Mouse (Mus musculus): Measurements from ENCODE around the gene Ccr3. TPM values are rescaled to one million over a fixed set of nuclear protein-coding genes. Genes with fewer than 3 reads are reported as not detected.
"Not testable (repeated sequence)": the region's sequence is repeated elsewhere in the genome, so short reads cannot be mapped to it uniquely, and the experiment has no call there.

Ccr3 gene
- total RNA-seq, 1 experiment from 2014 or later = 10.1 TPM

DNA sequence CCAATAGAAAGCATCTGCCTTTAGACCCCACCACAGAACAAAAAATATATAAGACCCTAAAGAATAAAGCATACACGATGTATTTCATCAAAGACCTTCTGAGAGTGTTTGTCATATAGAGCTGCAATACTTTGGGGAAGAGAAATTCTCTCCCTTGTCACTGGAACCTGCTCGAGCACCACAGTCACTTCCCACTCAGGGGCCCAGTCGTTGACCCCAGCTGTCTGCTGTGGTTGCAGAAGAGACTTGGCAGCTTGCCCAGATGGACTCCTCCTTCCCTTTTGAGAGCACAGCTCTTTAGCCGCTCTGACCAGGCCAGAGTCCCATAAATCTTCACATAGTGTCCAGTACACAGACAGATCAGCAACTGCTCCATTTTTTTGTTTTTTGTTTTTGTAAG is 15.9 kb downstream of the Ccr3 start:
- ATAC-seq (ENCODE audit: extremely low read depth, insufficient number of reproducible peaks, low FRiP score, poor library complexity, severe bottlenecking) = peak; percentile 76; the same call in 1 of the 2 replicates

DNA sequence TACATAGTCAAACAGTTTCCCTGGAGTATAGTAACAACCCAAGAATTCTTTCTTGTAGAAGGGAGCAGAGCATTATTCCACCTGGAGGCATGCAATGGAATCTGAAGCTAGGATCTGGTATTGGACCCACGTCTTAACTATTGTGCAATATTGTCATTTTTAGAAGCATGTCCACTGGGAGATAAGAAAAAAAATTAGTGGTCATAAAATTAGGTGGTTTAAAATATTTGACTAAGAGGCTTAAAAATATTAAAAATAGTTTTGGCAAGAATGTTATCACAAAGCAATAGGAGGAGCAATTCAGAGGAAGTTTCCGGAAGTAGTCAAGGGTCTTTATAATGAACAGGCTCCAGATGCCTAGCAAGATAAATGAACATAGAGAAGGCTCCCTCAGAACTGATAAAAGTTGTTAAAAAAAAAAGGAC is 16.4 kb downstream of the Ccr3 start:
- no peak for ATAC-seq (ENCODE audit: extremely low read depth, insufficient number of reproducible peaks, low FRiP score, poor library complexity, severe bottlenecking)

DNA sequence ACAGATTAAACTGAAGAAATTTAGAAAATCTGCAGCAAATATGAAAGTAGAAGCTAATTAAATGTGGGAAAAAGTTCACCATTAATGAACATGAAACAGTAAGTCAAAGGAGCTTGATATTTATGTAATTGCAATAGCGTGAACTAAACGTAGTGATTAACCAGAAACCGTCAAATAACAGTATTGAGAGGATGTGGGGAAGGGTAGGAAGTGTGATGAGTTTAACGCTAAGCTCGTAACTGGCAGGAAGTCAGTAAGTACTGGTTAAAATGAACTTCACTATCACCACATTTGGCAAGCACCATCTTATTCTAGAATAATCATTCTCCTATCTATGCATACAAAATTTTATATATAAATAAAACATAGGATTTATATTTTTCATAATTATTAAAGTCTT is 17.2 kb downstream of the Ccr3 start:
- ATAC-seq (ENCODE audit: extremely low read depth, insufficient number of reproducible peaks, low FRiP score, poor library complexity, severe bottlenecking) = 0 out of 2 replicates have a peak, but pooled peaks have one; percentile 41

DNA sequence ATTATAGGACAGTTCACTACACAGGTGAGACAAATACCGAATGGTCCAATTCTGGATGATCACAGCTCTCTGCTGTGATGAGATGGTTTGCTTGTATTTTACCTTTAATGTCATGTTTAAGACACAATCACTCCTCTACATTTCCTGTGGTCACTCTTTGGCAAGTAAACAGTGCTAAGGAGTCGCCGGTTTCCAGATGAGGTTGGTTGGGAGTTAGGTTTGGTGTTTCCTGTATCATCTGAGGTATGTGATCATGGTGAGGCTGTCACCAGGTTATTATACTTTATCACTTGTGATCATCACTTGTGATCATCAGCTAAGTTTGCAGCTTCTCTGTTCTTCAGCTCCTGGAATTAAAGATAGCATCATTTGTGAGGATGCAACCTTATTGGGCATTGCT is 19.2 kb downstream of the Ccr3 start:
- ATAC-seq (ENCODE audit: extremely low read depth, insufficient number of reproducible peaks, low FRiP score, poor library complexity, severe bottlenecking) = no peak

DNA sequence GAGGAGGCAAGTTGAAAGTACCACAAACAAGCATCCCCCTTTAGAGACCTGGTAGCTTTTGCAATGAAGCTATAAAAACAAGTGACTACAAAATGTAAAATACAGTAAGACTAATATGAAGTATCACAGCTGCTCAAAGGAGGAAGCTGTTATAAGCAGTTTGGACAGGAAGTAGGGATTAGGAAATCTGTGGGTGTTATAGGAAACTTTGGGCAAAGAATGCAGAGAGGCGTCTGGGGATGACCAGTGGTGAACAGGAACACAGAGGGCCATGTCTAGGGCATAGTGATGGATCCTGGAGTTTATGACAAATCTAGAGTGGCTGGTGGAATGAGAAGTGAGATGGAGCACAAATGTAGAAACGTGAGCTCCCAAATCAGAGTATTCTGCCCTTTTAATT is 31.8 kb downstream of the Ccr3 start:
- ATAC-seq (ENCODE audit: extremely low read depth, insufficient number of reproducible peaks, low FRiP score, poor library complexity, severe bottlenecking) = no peak

DNA sequence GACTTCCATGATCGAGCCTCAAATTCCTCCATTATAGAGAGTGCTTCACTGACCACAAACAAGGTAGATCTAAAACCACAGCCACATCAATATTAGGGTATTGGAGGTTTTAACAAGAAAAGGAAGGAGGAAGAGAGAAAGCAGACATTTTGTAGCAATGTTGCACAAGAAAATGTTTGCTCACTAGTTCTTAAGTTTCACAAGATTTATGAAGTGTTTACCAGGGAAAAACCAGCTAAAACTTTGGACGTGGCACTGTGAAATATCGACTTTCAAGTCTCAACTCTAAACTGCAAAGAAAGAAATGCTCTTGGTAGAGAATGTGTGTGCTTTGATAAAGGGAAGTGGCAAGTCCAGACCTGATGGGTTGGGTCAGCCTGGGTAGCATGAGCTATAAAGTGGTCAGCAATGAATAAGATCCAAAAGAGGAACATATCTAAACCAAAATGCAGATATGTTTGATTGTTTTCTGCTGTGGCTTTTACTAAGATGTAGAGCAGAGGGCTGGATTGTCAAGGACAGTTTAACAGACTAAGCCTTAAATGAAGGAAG is 34.5 kb downstream of the Ccr3 start:
- ATAC-seq (ENCODE audit: extremely low read depth, insufficient number of reproducible peaks, low FRiP score, poor library complexity, severe bottlenecking) = peak; percentile 53; the same call in 1 of the 2 replicates

DNA sequence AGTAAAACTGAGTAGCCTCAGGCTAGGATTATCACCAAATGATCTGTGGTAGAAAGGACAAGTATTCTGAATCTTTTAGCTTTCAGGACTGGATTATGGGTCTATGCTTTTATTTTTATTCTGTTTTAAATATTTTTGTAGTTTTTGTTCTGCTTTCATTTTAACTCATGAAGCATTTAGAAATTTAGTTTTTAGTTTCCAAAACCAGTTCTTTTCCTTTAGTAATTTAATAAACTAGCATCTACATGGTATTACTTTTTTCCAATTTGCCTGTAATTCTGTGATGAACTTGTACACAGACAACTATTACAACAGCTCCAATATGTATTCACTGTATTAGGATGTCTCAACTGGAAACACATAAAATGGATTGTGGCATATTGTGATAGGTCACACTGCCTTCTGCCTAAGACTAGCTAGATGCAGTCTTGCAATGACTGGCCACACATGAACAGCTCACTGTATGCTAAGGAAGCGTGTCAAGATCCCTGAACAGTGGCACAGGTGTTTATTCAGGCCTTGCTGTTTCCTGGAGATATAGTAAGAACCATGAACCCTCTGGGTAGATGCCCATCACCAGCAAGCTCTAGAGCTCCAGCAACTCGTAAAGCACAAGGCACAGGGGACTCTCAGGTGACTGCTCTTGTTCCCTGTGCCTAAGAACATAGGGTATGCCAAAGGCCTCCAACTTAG is 38.0 kb downstream of the Ccr3 start:
- ATAC-seq (ENCODE audit: extremely low read depth, insufficient number of reproducible peaks, low FRiP score, poor library complexity, severe bottlenecking) = no peak

DNA sequence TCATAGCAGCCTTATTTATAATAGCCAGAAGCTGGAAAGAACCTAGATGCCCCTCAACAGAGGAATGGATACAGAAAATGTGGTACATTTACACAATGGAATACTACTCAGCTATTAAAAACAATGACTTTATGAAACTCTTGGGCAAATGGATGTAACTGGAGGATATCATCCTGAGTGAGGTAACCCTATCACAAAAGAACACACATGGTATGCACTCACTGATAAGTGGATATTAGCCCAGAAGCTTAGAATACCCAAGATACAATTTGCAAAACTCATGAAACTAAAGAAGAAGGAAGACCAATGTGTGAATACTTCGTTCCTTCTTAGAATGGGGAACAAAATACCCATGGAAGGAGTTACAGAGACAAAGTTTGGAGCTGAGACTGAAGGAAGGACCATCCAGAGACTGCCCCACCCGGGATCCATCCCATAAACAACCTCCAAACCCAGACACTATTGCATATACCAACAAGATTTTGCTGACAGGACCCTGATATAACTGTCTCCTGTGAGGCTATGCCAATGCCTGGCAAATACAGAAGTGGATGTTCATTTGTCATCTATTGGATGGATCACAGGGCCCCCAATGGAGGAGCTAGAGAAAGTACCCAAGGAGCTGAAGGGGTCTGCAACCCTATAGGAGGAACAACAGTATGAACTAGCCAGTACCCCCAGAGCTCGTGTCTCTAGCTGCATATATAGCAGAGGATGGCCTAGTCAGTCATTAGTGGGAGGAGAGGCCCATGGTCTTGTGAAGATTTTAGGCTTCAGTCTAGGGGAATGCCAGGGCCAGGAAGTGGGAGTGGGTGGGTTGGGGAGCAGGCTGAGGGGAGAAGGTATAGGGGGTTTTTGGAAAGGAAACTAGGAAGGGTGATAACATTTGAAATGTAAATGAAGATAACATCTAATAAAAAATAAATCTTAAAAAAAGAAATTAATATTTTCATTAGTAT is 40.0 kb downstream of the Ccr3 start:
- ATAC-seq (ENCODE audit: extremely low read depth, insufficient number of reproducible peaks, low FRiP score, poor library complexity, severe bottlenecking) = not testable (repeated sequence)

DNA sequence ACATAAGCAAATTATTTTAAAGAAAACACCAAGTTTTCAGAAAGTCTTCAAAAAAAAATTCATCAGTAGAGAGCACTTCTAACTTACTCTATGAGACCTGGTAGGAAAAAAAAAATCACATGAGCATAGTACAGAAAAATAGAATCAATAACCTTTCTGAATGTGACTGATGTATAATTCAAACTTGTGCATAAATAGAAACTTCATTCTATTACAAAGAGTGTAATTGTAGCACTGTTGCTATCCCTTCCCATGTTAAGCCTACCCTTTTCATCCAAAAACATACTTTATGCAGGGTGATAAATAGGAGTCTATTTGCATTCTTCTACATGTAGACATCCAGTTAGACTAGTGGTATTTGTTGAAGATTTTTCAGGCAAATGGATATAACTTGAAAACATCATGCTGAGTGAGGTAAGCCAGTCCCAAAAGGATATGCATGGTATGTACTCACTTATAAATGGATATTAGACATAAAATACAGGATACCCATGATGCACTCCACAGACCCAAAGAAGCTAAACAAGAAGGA is 44.9 kb downstream of the Ccr3 start:
- ATAC-seq (ENCODE audit: extremely low read depth, insufficient number of reproducible peaks, low FRiP score, poor library complexity, severe bottlenecking) = no peak

DNA sequence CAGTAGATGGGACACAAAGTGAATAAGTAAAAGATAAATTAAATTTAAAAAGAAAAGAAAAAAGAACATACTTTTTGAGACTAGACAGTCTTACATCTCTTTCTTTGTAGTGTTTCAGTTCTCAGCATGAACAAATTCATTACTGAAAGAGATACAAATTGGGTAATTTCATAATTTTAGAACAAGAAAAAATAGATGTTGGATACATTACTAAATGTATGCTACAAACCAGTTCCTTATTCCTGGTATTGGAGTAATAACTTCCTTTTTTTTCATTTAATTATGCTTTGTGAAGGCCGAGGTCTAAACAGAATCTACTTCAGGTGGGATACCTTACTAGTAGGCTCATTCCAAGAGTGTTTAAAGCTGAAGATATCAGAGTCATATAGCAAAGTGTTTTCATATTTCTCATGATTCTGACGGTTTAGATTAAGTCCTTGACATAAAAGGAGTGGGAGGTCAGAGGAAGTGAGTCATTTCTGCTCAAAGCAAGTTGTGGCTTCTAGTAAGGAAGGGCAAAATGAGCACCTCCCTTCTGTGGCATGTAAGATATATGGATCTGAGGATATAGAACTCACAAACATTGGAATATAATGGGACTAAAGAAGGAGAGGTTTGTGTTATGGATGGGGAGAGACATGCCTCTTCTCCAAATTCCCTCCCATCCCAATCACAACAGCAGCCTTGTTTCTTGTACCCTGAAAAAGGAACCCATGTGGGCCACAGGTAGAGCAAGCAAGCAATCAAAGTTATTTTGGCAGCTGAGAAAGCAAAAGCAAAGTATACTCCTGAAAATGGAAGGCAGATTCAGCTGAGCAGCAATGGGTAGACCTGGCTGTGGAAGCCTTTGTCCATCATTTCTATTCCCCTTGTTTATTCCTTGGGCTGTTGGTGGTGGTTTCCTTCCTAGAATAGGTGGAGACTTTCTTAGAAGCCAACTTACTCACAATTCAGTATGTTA is 46.6 kb downstream of the Ccr3 start:
- ATAC-seq (ENCODE audit: extremely low read depth, insufficient number of reproducible peaks, low FRiP score, poor library complexity, severe bottlenecking) = peak; percentile 75

DNA sequence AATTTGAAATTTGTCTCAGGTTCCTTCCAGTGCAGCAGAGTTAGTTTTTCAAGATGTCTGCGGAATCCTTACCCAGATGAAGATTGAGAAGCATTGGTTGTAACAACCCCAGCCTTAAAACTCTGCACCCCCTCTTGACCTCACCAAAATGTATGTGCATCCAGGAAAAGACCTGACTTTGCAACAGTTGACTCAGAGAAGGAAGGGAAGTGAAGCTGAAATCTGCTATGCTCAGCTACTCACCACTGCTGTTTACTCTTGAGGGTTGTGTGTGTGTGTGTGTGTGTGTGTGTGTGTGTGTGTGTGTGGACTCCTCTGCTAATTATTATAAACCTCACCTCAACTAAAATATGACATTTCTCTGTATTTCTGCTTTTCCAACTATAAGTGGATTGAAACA is 49.7 kb downstream of the Ccr3 start:
- 0 out of 2 replicates have a peak, but pooled peaks have one; percentile 19 for ATAC-seq (ENCODE audit: extremely low read depth, insufficient number of reproducible peaks, low FRiP score, poor library complexity, severe bottlenecking)

DNA sequence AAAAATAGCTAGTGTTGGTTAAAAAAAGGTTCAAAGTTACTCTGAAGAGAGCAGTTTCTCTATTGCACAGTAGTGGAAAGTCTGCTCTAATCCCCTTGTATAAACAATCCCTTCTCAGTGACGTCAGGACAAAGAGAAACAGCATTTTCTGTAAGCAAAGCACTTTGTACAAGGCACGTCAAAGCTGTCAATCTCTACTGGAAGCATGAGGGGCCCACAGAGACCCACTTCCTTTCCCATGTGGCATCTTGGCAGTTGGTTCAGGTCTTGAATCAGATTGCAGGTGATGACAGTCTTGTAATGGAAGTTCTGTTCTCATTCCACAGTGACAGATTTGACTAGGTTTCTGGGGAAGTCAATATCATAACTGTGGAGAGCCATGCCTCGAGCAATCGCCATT is 58.0 kb downstream of the Ccr3 start:
- ATAC-seq (ENCODE audit: extremely low read depth, insufficient number of reproducible peaks, low FRiP score, poor library complexity, severe bottlenecking) = no peak

DNA sequence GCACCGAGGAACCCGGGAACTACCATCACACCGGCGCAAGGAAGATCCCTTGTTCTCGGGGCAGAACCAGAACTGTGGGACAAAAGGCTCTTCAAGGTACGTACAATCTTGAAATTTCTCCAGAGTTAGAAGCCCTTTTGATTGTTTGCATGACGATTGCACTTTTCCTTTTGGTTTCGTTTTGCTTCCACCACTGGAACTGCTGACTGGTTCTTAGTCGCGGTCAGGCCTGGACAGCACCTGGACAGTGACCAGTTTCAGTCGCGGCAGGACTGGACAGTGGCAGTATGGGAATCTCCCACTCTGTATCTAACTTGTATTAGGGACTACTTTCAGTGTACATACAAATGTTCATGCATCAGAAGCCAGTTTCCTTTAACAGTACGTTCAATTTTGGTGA is 58.7 kb downstream of the Ccr3 start:
- not testable (repeated sequence) for ATAC-seq (ENCODE audit: extremely low read depth, insufficient number of reproducible peaks, low FRiP score, poor library complexity, severe bottlenecking)

Other genes with a start within 250 kb of the Ccr3 start
- 5.1 and 6.0 TPM in 2 replicates for gene Cxcr6, start 215.5 kb upstream of the Ccr3 start, total RNA-seq (2017)
- 33.2 and 36.3 TPM in 2 replicates for gene Fyco1, start 170.1 kb upstream of the Ccr3 start, total RNA-seq (2017)
- 0.12 TPM in 1 of 2 replicates, not detected in the other for gene Xcr1, start 159.9 kb upstream of the Ccr3 start, total RNA-seq (2017)
- gene Ccr1, start 53.3 kb upstream of the Ccr3 start, total RNA-seq (2017) = 360 and 362 TPM in 2 replicates
- 1.2 TPM in 1 of 2 replicates, not detected in the other for gene Ccr1l1, start 43.6 kb upstream of the Ccr3 start, total RNA-seq (2017)
- 62.9 and 70.1 TPM in 2 replicates for gene Ccr2, start 80.0 kb downstream of the Ccr3 start, total RNA-seq (2017)
- gene Ccr5, start 99.6 kb downstream of the Ccr3 start, total RNA-seq (2017) = 0.70 and 1.5 TPM in 2 replicates